Mouse (Mus musculus) neural tube, embryonic 13.5 days (tissue): ENCODE data around the gene Slc8a1. TPM values are rescaled to one million over a fixed set of nuclear protein-coding genes. Genes with fewer than 3 reads are reported as not detected.

Experiments used
- ATAC-seq: fragments of 200-750 bp; cut with Nextera tagmentation; 2 replicates; pipeline ENCODE4 v1.8.0; 2017; ENCODE audit warnings: low read depth, mild to moderate bottlenecking, moderate TSS enrichment, moderate library complexity
- H3K27ac ChIP-seq: fragments of 300-500 bp; sonication (generic); replicated peaks from 2 replicates; pipeline ENCODE4 v1.5.1; 2015; ENCODE audit warnings: moderate library complexity, mild to moderate bottlenecking, inconsistent platforms
- H3K27me3 ChIP-seq: fragments of 300-500 bp; sonication (generic); 2 replicates; pipeline ENCODE4 v1.6.1; 2015; ENCODE audit warnings: mild to moderate bottlenecking, inconsistent platforms
- H3K36me3 ChIP-seq: fragments of 300-500 bp; sonication (generic); 2 replicates; pipeline ENCODE4 v1.6.1; 2015; ENCODE audit warnings: mild to moderate bottlenecking, inconsistent platforms
- H3K4me1 ChIP-seq: fragments of 300-500 bp; sonication (generic); replicated peaks from 2 replicates; pipeline ENCODE4 v1.6.1; 2015; ENCODE audit warnings: inconsistent platforms
- H3K4me2 ChIP-seq: fragments of 300-500 bp; sonication (generic); 2 replicates; pipeline ENCODE4 v1.6.1; 2015; ENCODE audit warnings: inconsistent platforms, mild to moderate bottlenecking, moderate library complexity
- H3K4me3 ChIP-seq: fragments of 300-500 bp; sonication (generic); 2 replicates; pipeline ENCODE4 v1.5.1; 2015; ENCODE audit warnings: mild to moderate bottlenecking, inconsistent platforms
- H3K9ac ChIP-seq: fragments of 300-500 bp; sonication (generic); 2 replicates; pipeline ENCODE4 v1.6.1; 2015; ENCODE audit warnings: moderate library complexity, mild to moderate bottlenecking, inconsistent platforms
- H3K9me3 ChIP-seq: fragments of 300-500 bp; sonication (generic); 2 replicates; pipeline ENCODE4 v1.6.1; 2016; ENCODE audit warnings: inconsistent platforms
- WGBS: fragments of 180-500 bp; shearing (Covaris S2); methylation state at CpG from one replicate; pipeline ENCODE4 v1.1.7; 2015; 5-methylcytosine and 5-hydroxymethylcytosine counted together
- polyA plus RNA-seq: library from polyadenylated mRNA; unstranded; fragments of >200 nt; fragmentation: Nextera tagmentation; extraction: Ambion mirVana; gene quantifications from 2 replicates; pipeline ENCODE4 v1.2.1, GENCODE M21; 2015

Slc8a1 gene
- polyA plus RNA-seq, result 12.8 and 13.8 TPM in 2 replicates

DNA sequence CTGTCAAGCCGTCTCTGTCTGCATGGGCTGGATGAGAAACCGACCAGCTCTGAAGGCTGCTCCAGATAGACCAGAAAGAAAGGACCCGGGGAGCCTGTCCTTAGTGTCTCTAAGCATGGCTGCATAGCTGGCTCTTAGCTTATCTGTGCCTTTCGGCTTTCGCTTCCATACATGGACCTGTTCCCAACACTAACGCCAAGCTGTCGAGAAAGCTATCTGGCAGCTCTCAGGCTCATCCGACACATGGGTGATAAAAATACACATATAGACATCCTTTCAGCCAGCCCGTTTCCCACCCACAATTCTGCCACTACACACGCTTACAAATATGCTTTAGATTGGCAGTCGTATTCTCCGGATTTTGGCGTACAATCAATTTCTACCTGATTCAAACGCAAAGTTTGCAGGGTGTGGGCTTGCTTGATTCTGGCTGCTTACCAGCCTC, at the start of gene Slc8a1:
TSS of gene Slc8a1 (minus strand) at position 67 of the 445 bp plus-strand sequence.
- H3K4me3 ChIP-seq, result no peak within 1 kb of the TSS
- H3K9ac ChIP-seq, result no peak within 1 kb of the TSS
- H3K36me3 ChIP-seq, result no peaks in the 10 kb centered on the region
- no peak within 1 kb of the TSS for H3K27ac ChIP-seq
- no peak within 1 kb of the TSS for H3K4me2 ChIP-seq
- no peaks in the 10 kb centered on the region for H3K4me1 ChIP-seq
- ATAC-seq, result no peak
- no peaks in the 10 kb centered on the region for H3K9me3 ChIP-seq
- 90% methylated on average over 14 of the region's 14 CpGs for WGBS
- no peaks in the 10 kb centered on the region for H3K27me3 ChIP-seq

DNA sequence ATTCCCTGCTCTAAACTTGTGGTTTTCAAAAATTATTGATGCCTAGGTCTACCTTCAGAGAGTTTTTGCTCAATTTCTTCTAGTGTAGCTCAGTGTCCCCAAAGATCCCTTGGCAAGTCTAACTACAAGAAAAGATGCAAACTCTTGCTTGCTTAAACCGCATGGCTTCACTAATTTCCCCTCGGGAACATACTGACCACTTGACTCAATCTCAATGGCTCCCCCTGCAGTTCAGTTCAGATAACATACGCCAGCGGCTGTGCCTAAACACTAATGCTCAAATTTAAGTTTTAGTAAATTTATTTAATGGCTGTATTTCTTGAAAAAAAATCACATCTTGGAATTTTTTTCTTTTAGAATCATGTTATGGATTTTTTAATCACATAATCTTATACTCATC, 49.2 kb upstream of the Slc8a1 start:
- Histone ChIP-seq H3K36me3 (no peaks in the 10 kb centered on the region), H3K27ac (no peak overlapping the region), H3K9me3 (no peaks in the 10 kb centered on the region), H3K4me1 (no peaks in the 10 kb centered on the region), H3K27me3 (no peaks in the 10 kb centered on the region), H3K4me2 (no peak overlapping the region), H3K4me3 (no peak overlapping the region), H3K9ac (no peak overlapping the region)
- WGBS, result 45% methylated on average over 4 of the region's 4 CpGs
- no peak for ATAC-seq

DNA sequence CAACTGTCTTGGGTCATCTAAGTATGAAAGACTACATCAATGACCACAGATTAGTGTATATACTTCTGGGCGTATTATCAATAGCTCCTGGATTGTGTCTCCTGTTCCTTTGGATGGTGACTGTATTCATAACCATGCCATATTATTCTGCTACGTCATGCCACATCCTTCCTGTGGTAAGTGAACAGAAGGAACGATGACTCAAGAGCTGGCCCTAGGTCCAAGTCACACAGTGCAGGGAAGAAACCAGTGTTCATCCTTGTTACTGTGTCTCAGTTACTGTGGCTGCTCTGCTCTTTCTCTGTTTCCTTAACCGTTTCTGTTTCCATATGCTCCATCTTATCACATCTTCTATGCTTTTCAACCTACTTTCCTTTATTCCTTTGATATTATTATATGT, 44.1 kb upstream of the Slc8a1 start:
- no peak for ATAC-seq
- Histone ChIP-seq H3K4me2 (no peak overlapping the region), H3K36me3 (no peaks in the 10 kb centered on the region), H3K27ac (no peak overlapping the region), H3K27me3 (no peaks in the 10 kb centered on the region), H3K4me1 (no peaks in the 10 kb centered on the region), H3K9ac (no peak overlapping the region), H3K9me3 (no peaks in the 10 kb centered on the region), H3K4me3 (no peak overlapping the region)
- WGBS, result 91% methylated on average over 4 of the region's 4 CpGs

DNA sequence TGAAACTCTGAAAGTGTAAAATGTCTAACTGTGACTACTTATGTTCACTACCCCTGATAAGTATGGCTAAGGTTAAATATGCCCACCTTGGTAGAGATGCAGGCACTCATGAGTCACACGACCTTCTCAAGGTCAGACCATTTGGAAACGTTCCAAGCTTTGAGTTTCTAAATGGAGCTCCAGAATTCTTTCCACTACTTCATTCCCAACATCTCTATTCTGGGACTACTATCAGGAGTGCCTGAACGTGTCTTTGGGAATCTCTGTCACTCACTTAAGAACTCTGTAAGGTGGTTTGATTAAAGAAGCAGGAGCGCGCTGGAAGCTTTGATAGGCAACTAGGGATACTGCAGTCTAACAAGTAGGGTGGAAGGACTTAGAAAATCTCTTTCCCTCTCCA, 43.3 kb upstream of the Slc8a1 start:
- H3K27ac ChIP-seq, result no peak overlapping the region
- no peaks in the 10 kb centered on the region for H3K27me3 ChIP-seq
- no peak overlapping the region for H3K9ac ChIP-seq
- H3K9me3 ChIP-seq, result no peaks in the 10 kb centered on the region
- H3K4me1 ChIP-seq, result no peaks in the 10 kb centered on the region
- no peak overlapping the region for H3K4me3 ChIP-seq
- H3K36me3 ChIP-seq, result no peaks in the 10 kb centered on the region
- no peak for ATAC-seq
- WGBS, result 88% methylated on average over 5 of the region's 5 CpGs
- H3K4me2 ChIP-seq, result no peak overlapping the region

DNA sequence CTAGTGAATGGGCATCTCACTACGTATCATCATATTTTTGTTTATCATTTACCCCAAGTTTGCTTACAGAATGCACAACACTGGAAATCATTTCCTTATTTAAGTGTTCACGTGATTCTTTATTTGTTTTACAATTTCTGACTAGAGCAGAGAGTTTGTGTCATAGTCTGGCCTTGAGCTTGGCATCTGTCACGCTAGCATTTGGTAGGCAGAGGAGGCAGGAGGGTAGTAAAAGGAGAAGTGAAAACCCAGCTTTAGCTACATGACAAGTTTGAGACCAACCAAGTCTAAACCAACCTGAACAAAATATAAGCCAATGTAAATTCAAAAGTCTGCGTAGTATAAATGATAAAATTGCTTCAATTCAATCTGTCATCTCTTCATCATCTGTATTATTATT, 41.7 kb upstream of the Slc8a1 start:
- no peak for ATAC-seq
- WGBS, result 91% methylated on average over 4 of the region's 4 CpGs
- Histone ChIP-seq H3K4me2 (no peak overlapping the region), H3K9ac (no peak overlapping the region), H3K4me1 (no peaks in the 10 kb centered on the region), H3K36me3 (no peaks in the 10 kb centered on the region), H3K4me3 (no peak overlapping the region), H3K27ac (no peak overlapping the region), H3K9me3 (no peaks in the 10 kb centered on the region), H3K27me3 (no peaks in the 10 kb centered on the region)

DNA sequence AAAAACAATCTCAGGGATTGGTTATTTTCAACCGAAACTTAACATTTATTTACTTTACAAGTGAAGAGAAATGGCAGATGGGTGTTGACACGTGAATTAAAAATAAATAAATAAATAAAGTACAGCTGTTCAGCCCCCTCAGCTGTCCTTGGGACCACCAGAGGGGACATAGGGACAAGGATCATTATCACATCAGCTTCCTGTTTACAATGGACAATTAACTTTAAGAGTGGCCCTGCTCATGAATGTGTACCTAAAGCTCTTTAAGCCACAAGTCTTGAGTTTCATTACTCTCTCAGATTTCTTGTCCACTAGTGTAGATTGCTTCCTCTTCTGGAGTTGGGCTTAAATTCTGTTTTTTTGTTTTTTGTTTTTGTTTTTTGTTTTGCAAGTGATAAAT, 12.5 kb upstream of the Slc8a1 start:
- 79% methylated on average over 2 of the region's 2 CpGs for WGBS
- Histone ChIP-seq H3K9me3 (no peaks in the 10 kb centered on the region), H3K4me2 (no peak overlapping the region), H3K9ac (no peak overlapping the region), H3K27ac (no peak overlapping the region), H3K36me3 (no peaks in the 10 kb centered on the region), H3K27me3 (no peaks in the 10 kb centered on the region), H3K4me3 (no peak overlapping the region), H3K4me1 (no peaks in the 10 kb centered on the region)
- no peak for ATAC-seq

DNA sequence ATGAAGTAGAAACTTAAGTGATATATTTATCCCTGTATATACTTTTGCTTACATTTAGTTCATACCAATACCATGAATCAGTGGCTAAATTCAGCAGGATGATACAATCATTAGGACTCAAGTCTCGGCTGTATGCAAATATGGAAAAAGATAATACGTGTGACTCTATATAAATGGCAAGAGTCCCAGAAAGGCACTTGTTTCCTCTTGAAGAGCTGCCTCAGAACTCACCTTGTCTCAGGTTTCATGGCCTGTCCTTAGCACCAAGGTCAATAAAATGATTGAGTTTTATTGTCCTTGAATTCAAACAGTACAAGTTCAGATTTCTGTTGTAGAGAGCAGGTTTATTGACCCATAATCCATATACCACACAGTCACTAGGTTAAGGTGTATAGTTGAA, 4.9 kb upstream of the Slc8a1 start:
- H3K4me1 ChIP-seq, result no peaks in the 10 kb centered on the region
- H3K27ac ChIP-seq, result no peak overlapping the region
- H3K9me3 ChIP-seq, result no peaks in the 10 kb centered on the region
- H3K4me2 ChIP-seq, result no peak overlapping the region
- no peak overlapping the region for H3K9ac ChIP-seq
- ATAC-seq, result no peak
- no peaks in the 10 kb centered on the region for H3K27me3 ChIP-seq
- H3K4me3 ChIP-seq, result no peak overlapping the region
- 89% methylated on average over 2 of the region's 2 CpGs for WGBS
- H3K36me3 ChIP-seq, result no peaks in the 10 kb centered on the region

DNA sequence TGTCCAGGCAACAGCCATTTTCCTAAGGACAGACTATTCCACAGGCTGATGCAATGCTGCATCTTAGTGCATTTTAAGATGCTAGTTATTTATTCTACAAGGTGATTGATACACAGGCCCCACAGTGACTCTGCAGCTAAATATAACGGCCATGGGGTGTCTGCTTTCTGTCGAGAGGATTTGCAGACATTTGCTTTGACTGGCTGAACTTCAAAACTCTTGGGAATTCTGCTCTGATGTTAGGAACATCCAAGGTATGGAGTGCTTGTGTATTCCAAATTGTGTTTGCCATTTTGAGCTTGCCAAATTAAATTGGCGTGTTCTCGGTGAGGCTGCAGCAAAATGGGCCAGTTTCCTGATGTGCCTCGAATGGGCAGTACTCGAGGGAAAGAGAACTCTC, 2.4 kb upstream of the Slc8a1 start:
- WGBS, result 68% methylated on average over 6 of the region's 6 CpGs

DNA sequence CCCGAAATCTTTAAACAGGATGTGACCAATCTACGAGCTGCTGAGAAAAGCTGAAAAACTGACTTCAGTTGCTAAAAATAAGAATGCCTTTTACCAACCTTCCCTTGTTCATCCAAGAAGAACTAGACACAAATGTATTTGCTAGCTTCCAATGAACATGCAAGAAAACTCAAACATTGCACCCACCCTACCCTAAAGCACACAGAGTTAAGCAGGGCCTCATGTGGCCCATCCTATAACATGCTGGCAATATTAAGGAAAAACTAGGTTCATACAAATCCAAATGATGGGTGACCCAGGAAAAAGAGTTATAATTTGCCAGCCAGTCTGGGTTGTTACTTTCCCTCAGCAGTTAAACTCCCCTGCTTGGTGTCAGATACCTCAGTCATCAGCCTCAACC, 398 bp downstream of the Slc8a1 start:
- Histone ChIP-seq H3K4me3 (no peak overlapping the region), H3K4me2 (no peak overlapping the region), H3K9me3 (no peaks in the 10 kb centered on the region), H3K36me3 (no peaks in the 10 kb centered on the region), H3K27me3 (no peaks in the 10 kb centered on the region), H3K27ac (no peak overlapping the region), H3K4me1 (no peaks in the 10 kb centered on the region), H3K9ac (no peak overlapping the region)
- WGBS, result 89% methylated on average over 2 of the region's 2 CpGs
- no peak for ATAC-seq

More for the DNA sequence above, 2.4 kb upstream of the Slc8a1 start:
- no peak for ATAC-seq
- Histone ChIP-seq H3K4me3 (no peak overlapping the region), H3K4me2 (no peak overlapping the region), H3K9ac (no peak overlapping the region), H3K27ac (no peak overlapping the region), H3K9me3 (no peaks in the 10 kb centered on the region), H3K4me1 (no peaks in the 10 kb centered on the region), H3K36me3 (no peaks in the 10 kb centered on the region), H3K27me3 (no peaks in the 10 kb centered on the region)

DNA sequence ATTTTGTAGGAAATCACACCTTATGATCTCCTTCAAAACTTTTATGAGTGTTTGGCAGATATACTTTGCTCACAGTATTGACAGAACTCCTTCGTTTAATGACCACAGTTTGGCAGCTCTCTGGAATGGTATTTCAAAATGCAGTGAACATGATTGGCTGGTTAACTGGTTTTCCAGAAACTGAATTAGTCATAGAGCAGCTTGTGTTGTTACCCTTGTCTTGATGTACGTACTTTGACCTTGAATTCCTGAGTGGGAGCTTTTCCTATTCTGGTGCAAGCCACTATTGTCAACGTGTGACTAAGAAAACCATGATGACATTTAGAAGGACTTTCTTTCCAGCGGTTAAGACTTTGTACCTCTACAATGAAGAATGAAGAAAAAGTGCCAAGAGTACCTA, 868 bp downstream of the Slc8a1 start:
- Histone ChIP-seq H3K4me1 (no peaks in the 10 kb centered on the region), H3K9ac (no peak overlapping the region), H3K27me3 (no peaks in the 10 kb centered on the region), H3K4me3 (no peak overlapping the region), H3K4me2 (no peak overlapping the region), H3K36me3 (no peaks in the 10 kb centered on the region), H3K9me3 (no peaks in the 10 kb centered on the region), H3K27ac (no peak overlapping the region)
- ATAC-seq, result no peak
- 88% methylated on average over 4 of the region's 4 CpGs for WGBS

DNA sequence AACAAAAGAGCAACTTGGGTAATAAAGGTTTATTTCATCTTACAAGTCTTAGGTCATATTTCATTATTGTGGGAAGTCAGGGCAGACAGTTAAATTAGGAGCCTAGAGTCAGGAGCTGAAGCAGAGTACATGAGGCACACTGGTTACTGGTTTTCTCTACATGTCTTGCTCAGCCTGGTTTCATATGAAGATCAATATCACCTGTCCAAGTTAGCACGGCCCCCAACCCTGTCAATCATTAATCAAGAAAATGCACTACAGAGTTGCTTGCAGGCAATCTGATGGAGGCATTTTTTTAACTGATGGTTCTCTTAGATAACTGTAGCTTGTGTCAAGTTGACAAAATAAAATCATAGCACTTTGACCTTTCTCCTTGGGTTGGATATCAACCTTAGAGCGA, 2.6 kb downstream of the Slc8a1 start:
- Histone ChIP-seq H3K9ac (no peak overlapping the region), H3K4me2 (no peak overlapping the region), H3K4me1 (no peaks in the 10 kb centered on the region), H3K9me3 (no peaks in the 10 kb centered on the region), H3K27me3 (no peaks in the 10 kb centered on the region), H3K27ac (no peak overlapping the region), H3K36me3 (no peaks in the 10 kb centered on the region), H3K4me3 (no peak overlapping the region)
- ATAC-seq, result no peak
- 90% methylated on average over 2 of the region's 2 CpGs for WGBS

DNA sequence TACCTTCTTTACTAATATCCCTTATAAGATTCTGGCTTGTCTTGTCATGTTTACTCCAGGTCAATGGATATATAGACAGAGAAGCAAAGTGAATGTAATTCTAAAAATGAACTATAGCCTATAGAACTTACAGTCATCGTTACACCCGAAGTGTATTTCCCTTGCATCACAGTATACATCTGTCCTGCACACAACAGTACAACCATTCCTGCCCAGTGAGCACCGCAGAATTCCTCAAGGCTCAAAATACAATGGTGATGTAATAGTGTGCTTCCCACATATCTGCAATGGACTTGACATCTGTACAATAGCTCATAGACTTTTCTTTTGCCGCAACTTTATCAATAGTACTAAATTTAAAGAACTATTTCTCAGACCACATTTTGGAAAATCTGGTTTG, 8.3 kb downstream of the Slc8a1 start:
- no peaks in the 10 kb centered on the region for H3K36me3 ChIP-seq
- no peaks in the 10 kb centered on the region for H3K4me1 ChIP-seq
- no peaks in the 10 kb centered on the region for H3K9me3 ChIP-seq
- no peaks in the 10 kb centered on the region for H3K27me3 ChIP-seq
- no peak for ATAC-seq
- WGBS, result 91% methylated on average over 4 of the region's 4 CpGs
- H3K27ac ChIP-seq, result no peak overlapping the region
- no peak overlapping the region for H3K4me3 ChIP-seq
- no peak overlapping the region for H3K9ac ChIP-seq
- no peak overlapping the region for H3K4me2 ChIP-seq

DNA sequence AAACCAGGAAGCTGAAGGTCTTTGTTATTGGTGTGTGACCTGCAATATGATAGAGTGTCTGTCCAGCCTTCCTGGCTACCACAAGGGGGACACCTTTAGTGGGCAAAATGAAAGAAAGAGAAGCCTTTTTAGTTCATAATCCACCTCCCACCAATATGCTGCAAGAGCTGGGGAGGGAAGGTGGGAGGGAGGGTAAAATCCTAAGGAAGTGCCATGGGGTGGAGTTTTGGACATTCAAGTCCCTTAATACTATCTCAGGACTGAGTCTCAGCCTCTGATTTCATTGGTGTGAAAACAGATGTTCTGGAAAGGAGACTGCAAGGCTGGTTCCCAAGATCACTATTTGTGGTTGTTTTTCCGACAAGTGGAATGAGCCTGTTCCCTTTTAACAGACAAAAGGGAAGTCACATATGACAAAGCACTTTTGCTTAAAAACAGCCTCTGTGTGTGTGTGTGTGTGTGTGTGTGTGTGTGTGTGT, 25.9 kb downstream of the Slc8a1 start:
- Histone ChIP-seq H3K36me3 (no peaks in the 10 kb centered on the region), H3K9me3 (no peaks in the 10 kb centered on the region), H3K4me3 (no peak overlapping the region), H3K4me2 (no peak overlapping the region), H3K27me3 (no peaks in the 10 kb centered on the region), H3K4me1 (no peaks in the 10 kb centered on the region), H3K27ac (no peak overlapping the region), H3K9ac (no peak overlapping the region)
- no peak for ATAC-seq
- WGBS, result 74% methylated on average over 1 of the region's 1 CpGs
